Mouse (Mus musculus): Measurements from ENCODE around the gene Gpx2. TPM values are rescaled to one million over a fixed set of nuclear protein-coding genes. Genes with fewer than 3 reads are reported as not detected.

Gpx2 gene
- 87.7 and 108 TPM in 2 replicates for polyA plus RNA-seq (2015; fragmentation: Nextera tagmentation; extraction: Ambion mirVana)

- no peak within 1 kb of the TSS for H3K9ac ChIP-seq
- H3K4me1 ChIP-seq = 0 out of 2 replicates have a peak, but pooled peaks cover 2% of the 10 kb centered on the region
- no peaks in the 10 kb centered on the region for H3K9me3 ChIP-seq
- H3K27ac ChIP-seq = peak within 1 kb of the TSS; percentile 71
- H3K4me2 ChIP-seq = peak within 1 kb of the TSS; percentile 38
- H3K4me3 ChIP-seq (replicated peaks) = peak within 1 kb of the TSS; percentile 24
- 69% methylated on average over 5 of the region's 5 CpGs for WGBS
- peak; percentile 56 for ATAC-seq (ENCODE audit: insufficient read depth, low FRiP score, low read depth)
- no peaks in the 10 kb centered on the region for H3K36me3 ChIP-seq
- H3K27me3 ChIP-seq (replicated peaks) = no peaks in the 10 kb centered on the region
Observed at GRCm38 (mm10) chr12:76795350-76795749, at the start of gene Gpx2. Gene Gpx2, minus strand, starts transcription at chr12:76795554.

- no peak for ATAC-seq (ENCODE audit: insufficient read depth, low FRiP score, low read depth)
- H3K36me3 ChIP-seq = no peaks in the 10 kb centered on the region
- H3K27ac ChIP-seq = no peak overlapping the region
- no peak overlapping the region for H3K9ac ChIP-seq
- H3K4me3 ChIP-seq (replicated peaks) = no peak overlapping the region
- no peaks in the 10 kb centered on the region for H3K4me1 ChIP-seq
- no peaks in the 10 kb centered on the region for H3K27me3 ChIP-seq (replicated peaks)
- H3K4me2 ChIP-seq = no peak overlapping the region
- H3K9me3 ChIP-seq = no peaks in the 10 kb centered on the region
- 85% methylated on average over 15 of the region's 15 CpGs for WGBS
Observed at GRCm38 (mm10) chr12:76844346-76845061, 49.1 kb upstream of the Gpx2 start.

- Histone ChIP-seq H3K9me3 (no peaks in the 10 kb centered on the region), H3K4me1 (no peaks in the 10 kb centered on the region), H3K4me2 (no peak overlapping the region), H3K27ac (no peak overlapping the region), H3K27me3 (replicated peaks) (no peaks in the 10 kb centered on the region), H3K4me3 (replicated peaks) (no peak overlapping the region), H3K9ac (no peak overlapping the region), H3K36me3 (no peaks in the 10 kb centered on the region)
- ATAC-seq (ENCODE audit: insufficient read depth, low FRiP score, low read depth) = no peak
- 74% methylated on average over 6 of the region's 6 CpGs for WGBS
Observed at GRCm38 (mm10) chr12:76840081-76840480, 44.7 kb upstream of the Gpx2 start.

GRCm38 (mm10) chr12:76839298-76839697 is 43.9 kb upstream of the Gpx2 start:
- Histone ChIP-seq H3K27me3 (replicated peaks) (no peaks in the 10 kb centered on the region), H3K4me1 (no peaks in the 10 kb centered on the region), H3K9me3 (no peaks in the 10 kb centered on the region), H3K36me3 (no peaks in the 10 kb centered on the region), H3K27ac (no peak overlapping the region), H3K9ac (no peak overlapping the region), H3K4me3 (replicated peaks) (no peak overlapping the region), H3K4me2 (no peak overlapping the region)
- no peak for ATAC-seq (ENCODE audit: insufficient read depth, low FRiP score, low read depth)
- 87% methylated on average over 4 of the region's 4 CpGs for WGBS

- no peak; the same call in 1 of the 2 replicates for ATAC-seq (ENCODE audit: insufficient read depth, low FRiP score, low read depth)
- H3K27me3 ChIP-seq (replicated peaks) = no peaks in the 10 kb centered on the region
- peak overlapping the region; percentile 87; the same call in 1 of the 2 replicates for H3K27ac ChIP-seq
- 10% methylated on average over 21 of the region's 21 CpGs for WGBS
- H3K4me3 ChIP-seq (replicated peaks) = peak overlapping the region; percentile 82
- H3K36me3 ChIP-seq = no peaks in the 10 kb centered on the region
- no peaks in the 10 kb centered on the region for H3K4me1 ChIP-seq
- H3K9ac ChIP-seq = peak overlapping the region; percentile 61
- H3K4me2 ChIP-seq = peak overlapping the region; percentile 67
- no peaks in the 10 kb centered on the region for H3K9me3 ChIP-seq
Observed at GRCm38 (mm10) chr12:76837844-76838650, 42.7 kb upstream of the Gpx2 start.

GRCm38 (mm10) chr12:76837101-76837843 is 41.9 kb upstream of the Gpx2 start:
- Histone ChIP-seq H3K27me3 (replicated peaks) (no peaks in the 10 kb centered on the region), H3K36me3 (no peaks in the 10 kb centered on the region), H3K4me3 (replicated peaks) (peak overlapping the region; percentile 82), H3K4me1 (no peaks in the 10 kb centered on the region), H3K27ac (peak overlapping the region; percentile 87), H3K9ac (peak overlapping the region; percentile 61), H3K9me3 (no peaks in the 10 kb centered on the region), H3K4me2 (peak overlapping the region; percentile 67)
- WGBS = under 1% methylated on average over 43 of the region's 43 CpGs
- ATAC-seq (ENCODE audit: insufficient read depth, low FRiP score, low read depth) = peak; percentile 99

- Histone ChIP-seq H3K4me2 (no peak overlapping the region), H3K9me3 (no peaks in the 10 kb centered on the region), H3K27me3 (replicated peaks) (no peaks in the 10 kb centered on the region), H3K4me3 (replicated peaks) (no peak overlapping the region), H3K27ac (no peak overlapping the region), H3K9ac (no peak overlapping the region), H3K36me3 (no peaks in the 10 kb centered on the region), H3K4me1 (no peaks in the 10 kb centered on the region)
- no peak for ATAC-seq (ENCODE audit: insufficient read depth, low FRiP score, low read depth)
- 4% methylated on average over 3 of the region's 3 CpGs for WGBS
Observed at GRCm38 (mm10) chr12:76832704-76833103, 37.4 kb upstream of the Gpx2 start.

- no peak overlapping the region for H3K4me2 ChIP-seq
- no peak for ATAC-seq (ENCODE audit: insufficient read depth, low FRiP score, low read depth)
- H3K4me3 ChIP-seq (replicated peaks) = no peak overlapping the region
- WGBS = 70% methylated on average over 4 of the region's 4 CpGs
- no peaks in the 10 kb centered on the region for H3K36me3 ChIP-seq
- no peaks in the 10 kb centered on the region for H3K27me3 ChIP-seq (replicated peaks)
- H3K9ac ChIP-seq = no peak overlapping the region
- H3K27ac ChIP-seq = no peak overlapping the region
- peaks cover 18% of the 10 kb centered on the region; the same call in 1 of the 2 replicates for H3K4me1 ChIP-seq
- no peaks in the 10 kb centered on the region for H3K9me3 ChIP-seq
Observed at GRCm38 (mm10) chr12:76825283-76825682, 29.9 kb upstream of the Gpx2 start.

GRCm38 (mm10) chr12:76822651-76823041 is 27.3 kb upstream of the Gpx2 start, which contains the start of gene Rab15:
Gene Rab15, minus strand, starts transcription at chr12:76822908.
- H3K4me3 ChIP-seq (replicated peaks) = peak within 1 kb of the TSS; percentile 62
- H3K36me3 ChIP-seq = no peaks in the 10 kb centered on the region
- no peaks in the 10 kb centered on the region for H3K27me3 ChIP-seq (replicated peaks)
- 4% methylated on average over 17 of the region's 17 CpGs for WGBS
- peaks cover 33% of the 10 kb centered on the region for H3K4me1 ChIP-seq
- ATAC-seq (ENCODE audit: insufficient read depth, low FRiP score, low read depth) = no peak
- H3K27ac ChIP-seq = peak within 1 kb of the TSS; percentile 32; the same call in 1 of the 2 replicates
- no peaks in the 10 kb centered on the region for H3K9me3 ChIP-seq
- peak within 1 kb of the TSS; percentile 90 for H3K4me2 ChIP-seq
- peak within 1 kb of the TSS; percentile 69 for H3K9ac ChIP-seq

GRCm38 (mm10) chr12:76822002-76822650 is 26.8 kb upstream of the Gpx2 start:
- Histone ChIP-seq H3K4me3 (replicated peaks) (peak overlapping the region; percentile 62), H3K4me2 (peak overlapping the region; percentile 90), H3K27ac (peak overlapping the region; percentile 32; the same call in 1 of the 2 replicates), H3K27me3 (replicated peaks) (no peaks in the 10 kb centered on the region), H3K4me1 (peaks cover 33% of the 10 kb centered on the region), H3K36me3 (no peaks in the 10 kb centered on the region), H3K9me3 (no peaks in the 10 kb centered on the region), H3K9ac (peak overlapping the region; percentile 69)
- 1% methylated on average over 51 of the region's 66 CpGs for WGBS
- ATAC-seq (ENCODE audit: insufficient read depth, low FRiP score, low read depth) = peak; percentile 41

GRCm38 (mm10) chr12:76820615-76821014 is 25.3 kb upstream of the Gpx2 start:
- Histone ChIP-seq H3K9ac (no peak overlapping the region), H3K27ac (peak overlapping the region; percentile 32; the same call in 1 of the 2 replicates), H3K27me3 (replicated peaks) (no peaks in the 10 kb centered on the region), H3K4me1 (peaks cover 33% of the 10 kb centered on the region), H3K4me3 (replicated peaks) (peak overlapping the region; percentile 62; the same call in 1 of the 2 replicates), H3K4me2 (peak overlapping the region; percentile 90), H3K9me3 (no peaks in the 10 kb centered on the region), H3K36me3 (no peaks in the 10 kb centered on the region)
- ATAC-seq (ENCODE audit: insufficient read depth, low FRiP score, low read depth) = no peak
- WGBS = 41% methylated on average over 4 of the region's 4 CpGs

Data from stomach, embryonic 15.5 days (tissue).